Mouse (Mus musculus) hindbrain, embryonic 16.5 days (tissue): Measurements from ENCODE around the gene Smok3c. TPM values are rescaled to one million over a fixed set of nuclear protein-coding genes. Genes with fewer than 3 reads are reported as not detected.

Experiments
- polyA plus RNA-seq: library from polyadenylated mRNA; unstranded; fragments of >200 nt; fragmentation: Nextera tagmentation; extraction: Ambion mirVana; gene quantifications from 2 replicates; pipeline ENCODE4 v1.2.1, GENCODE M21; 2015

The Smok3c gene
- polyA plus RNA-seq, 1 experiment from 2014 or later: not detected

Other genes with a start within 250 kb of the Smok3c start
- 0.17 and 0.51 TPM in 2 replicates for gene Pilra, start 216.9 kb upstream of the Smok3c start, polyA plus RNA-seq
- gene Pilrb1, start 195.1 kb upstream of the Smok3c start, polyA plus RNA-seq: not detected in 2 replicates
- not detected in 2 replicates for gene Pilrb2, start 181.4 kb upstream of the Smok3c start, polyA plus RNA-seq
- gene Cyp3a13, start 131.6 kb upstream of the Smok3c start, polyA plus RNA-seq: not detected in 2 replicates
- 1.9 and 2.0 TPM in 2 replicates for gene Gjc3, start 90.1 kb upstream of the Smok3c start, polyA plus RNA-seq
- not detected in 2 replicates for gene Azgp1, start 71.7 kb upstream of the Smok3c start, polyA plus RNA-seq
- not detected in 2 replicates for gene Smok3a, start 31.9 kb upstream of the Smok3c start, polyA plus RNA-seq
- not detected in 2 replicates for gene Smok3b, start 31.8 kb upstream of the Smok3c start, polyA plus RNA-seq
- 15.9 and 20.5 TPM in 2 replicates for gene Zkscan1, start 31.9 kb downstream of the Smok3c start, polyA plus RNA-seq
- 79.0 and 82.3 TPM in 2 replicates for gene Zscan21, start 63.7 kb downstream of the Smok3c start, polyA plus RNA-seq
- gene Zfp113, start 102.5 kb downstream of the Smok3c start, polyA plus RNA-seq: 22.7 and 22.9 TPM in 2 replicates
- 319 and 340 TPM in 2 replicates for gene Cops6, start 107.9 kb downstream of the Smok3c start, polyA plus RNA-seq
- gene Ap4m1, start 118.8 kb downstream of the Smok3c start, polyA plus RNA-seq: 20.3 and 22.9 TPM in 2 replicates
- gene Mcm7, start 119.2 kb downstream of the Smok3c start, polyA plus RNA-seq: 68.0 and 80.4 TPM in 2 replicates
- gene Taf6, start 134.3 kb downstream of the Smok3c start, polyA plus RNA-seq: 64.7 and 75.2 TPM in 2 replicates
- gene Cnpy4, start 134.3 kb downstream of the Smok3c start, polyA plus RNA-seq: 28.2 and 30.3 TPM in 2 replicates
- 12.8 and 14.5 TPM in 2 replicates for gene Mblac1, start 141.1 kb downstream of the Smok3c start, polyA plus RNA-seq
- gene Nxpe5, start 172.7 kb downstream of the Smok3c start, polyA plus RNA-seq: 0.06 TPM in 1 of 2 replicates, not detected in the other
- gene Lamtor4, start 202.3 kb downstream of the Smok3c start, polyA plus RNA-seq: 107 and 120 TPM in 2 replicates
- 15.3 and 18.4 TPM in 2 replicates for gene BC037034, start 210.8 kb downstream of the Smok3c start, polyA plus RNA-seq
- gene Gal3st4, start 219.6 kb downstream of the Smok3c start, polyA plus RNA-seq: 2.1 and 2.7 TPM in 2 replicates
- 0.04 and 0.12 TPM in 2 replicates for gene Gm43720, start 226.8 kb downstream of the Smok3c start, polyA plus RNA-seq
- 113 and 140 TPM in 2 replicates for gene Gpc2, start 226.8 kb downstream of the Smok3c start, polyA plus RNA-seq
- 10.3 and 13.8 TPM in 2 replicates for gene Stag3, start 227.0 kb downstream of the Smok3c start, polyA plus RNA-seq